Mouse (Mus musculus) small intestine, adult 2 months (tissue): ENCODE measurements around the gene Epb41l5.

Experiments used
- CTCF ChIP-seq: fragments of 200-500 bp; IDR thresholded peaks from 2 replicates; pipeline ENCODE4 v1.5.1; 2012; ENCODE audit warnings: low read depth, mild to moderate bottlenecking, control low read depth, inconsistent platforms, low read length, moderate library complexity, mixed read lengths; ENCODE audit not compliant: insufficient replicate concordance, insufficient read length; ENCODE audit errors: extremely low read depth
- POLR2A ChIP-seq: fragments of 200-500 bp; IDR thresholded peaks from 2 replicates; pipeline ENCODE4 v1.6.1; 2012; ENCODE audit warnings: low read depth, mild to moderate bottlenecking, control low read depth, inconsistent platforms, low read length, moderate library complexity

DNA sequence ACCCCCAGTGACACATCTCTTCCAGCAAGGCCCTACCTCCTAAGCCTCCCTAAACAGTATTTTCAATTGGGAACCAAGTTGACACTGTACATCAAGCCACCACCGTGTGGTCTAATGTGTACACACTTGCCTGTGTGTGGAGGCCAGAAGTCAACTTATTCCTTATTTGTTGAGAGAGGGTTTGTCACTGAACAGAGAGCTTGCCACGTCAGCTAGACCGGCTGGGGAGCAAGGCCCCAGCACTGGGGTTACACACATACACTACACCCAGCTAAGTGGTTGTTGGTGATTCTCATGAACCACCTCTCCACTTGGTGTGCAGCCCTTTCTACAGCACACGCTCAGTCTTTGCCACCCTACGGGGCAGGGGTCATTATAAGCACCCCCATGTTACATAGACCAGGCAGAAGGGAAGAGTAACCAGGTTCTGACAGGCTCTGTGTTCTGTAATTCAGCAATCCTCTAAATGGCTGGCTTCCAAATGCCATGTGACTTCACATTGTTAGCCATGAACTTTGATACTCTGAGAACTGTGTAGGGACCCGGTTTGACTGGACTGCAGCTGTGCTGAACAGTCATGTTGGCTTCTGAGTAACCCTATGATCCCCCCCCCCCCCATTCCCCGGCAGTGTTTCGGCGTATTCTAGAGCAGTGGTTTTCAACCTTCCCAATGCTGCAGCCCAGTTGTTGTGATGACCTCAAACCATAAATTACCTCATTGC is 107.8 kb downstream of the Epb41l5 start:
- no peak for TF ChIP-seq CTCF
- no peak for TF ChIP-seq POLR2A
